Mouse (Mus musculus) megakaryocyte progenitor cell, adult 5-6 weeks (primary cell): Measurements from ENCODE around the gene Ddx41. TPM values are rescaled to one million over a fixed set of nuclear protein-coding genes. Genes with fewer than 3 reads are reported as not detected.
"Not testable (repeated sequence)": the region's sequence is repeated elsewhere in the genome, so short reads cannot be mapped to it uniquely, and the experiment has no call there.

Experiments used
- ATAC-seq: replicated peaks from 2 replicates; pipeline ENCODE4 v1.8.0; 2016; ENCODE audit warnings: mild to moderate bottlenecking, moderate TSS enrichment, inconsistent platforms; ENCODE audit not compliant: poor library complexity
- total RNA-seq, 2 experiments: library from RNA; stranded (forward) in 1 of 2; stranded (reverse) in 1 of 2; fragments of 157-497, 149-512 nt in 1 of 2; fragments of 200-1000 nt in 1 of 2; gene quantifications; 2 replicates each; pipeline versions ENCODE4 v1.2.3 to v1.2.4; 2015 to 2017

Ddx41 gene
- total RNA-seq (2015) (28.0 and 29.1 TPM in 2 replicates), total RNA-seq (2017) (66.9 and 78.0 TPM in 2 replicates)

- ATAC-seq: peak; percentile 93
Measured at GRCm38 (mm10) chr13:55536194-55537175, at the start of gene Ddx41. TSS of gene Ddx41 (minus strand) at chr13:55536658.

- no peak for ATAC-seq
Measured at GRCm38 (mm10) chr13:55578086-55578485, 41.6 kb upstream of the Ddx41 start.

DNA sequence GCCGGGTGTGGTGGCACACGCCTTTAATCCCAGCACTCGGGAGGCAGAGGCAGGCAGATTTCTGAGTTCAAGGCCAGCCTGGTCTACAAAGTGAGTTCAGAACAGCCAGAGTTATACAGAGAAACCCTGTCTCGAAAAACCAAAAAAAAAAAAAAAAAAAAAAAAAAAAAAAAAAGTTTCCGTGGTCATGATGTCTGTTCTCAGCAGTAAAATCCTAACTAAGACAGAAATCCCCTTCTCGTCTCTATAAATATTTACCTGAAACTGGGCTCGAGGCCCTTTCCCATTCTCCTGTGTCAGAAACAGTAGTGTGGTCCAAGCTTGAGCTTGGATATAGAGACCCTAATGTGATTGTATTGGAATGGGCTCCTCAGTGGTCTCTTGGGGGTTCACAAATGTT is 40.4 kb upstream of the Ddx41 start:
- ATAC-seq: not testable (repeated sequence)

- peak; percentile 57; the same call in 1 of the 2 replicates for ATAC-seq
Measured at GRCm38 (mm10) chr13:55575932-55576331, 39.5 kb upstream of the Ddx41 start.

GRCm38 (mm10) chr13:55574321-55574720 is 37.9 kb upstream of the Ddx41 start:
- no peak for ATAC-seq

- no peak for ATAC-seq
Measured at GRCm38 (mm10) chr13:55573432-55573831, 37.0 kb upstream of the Ddx41 start, which contains the start of gene Tmed9. TSS of gene Tmed9 (plus strand) at chr13:55573732.

DNA sequence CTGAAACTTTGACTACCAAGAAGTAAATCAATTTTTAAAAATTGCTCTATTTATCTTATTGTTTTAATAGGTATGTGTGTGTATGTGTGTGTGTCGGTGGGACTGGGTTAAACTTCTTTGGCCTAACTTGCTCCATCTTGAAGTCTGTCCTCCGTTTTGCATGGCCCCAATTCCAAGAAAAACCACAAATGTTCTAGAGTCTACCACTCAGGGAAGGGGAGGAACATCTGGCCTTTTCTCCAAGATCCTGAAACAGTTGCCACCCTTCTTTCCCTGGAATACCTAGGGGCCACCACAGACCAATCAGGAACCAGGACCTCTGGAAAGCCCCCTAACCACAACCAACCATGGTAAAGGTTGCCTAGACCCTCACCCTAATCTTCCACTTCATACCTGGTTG is 35.5 kb upstream of the Ddx41 start:
- ATAC-seq: no peak

DNA sequence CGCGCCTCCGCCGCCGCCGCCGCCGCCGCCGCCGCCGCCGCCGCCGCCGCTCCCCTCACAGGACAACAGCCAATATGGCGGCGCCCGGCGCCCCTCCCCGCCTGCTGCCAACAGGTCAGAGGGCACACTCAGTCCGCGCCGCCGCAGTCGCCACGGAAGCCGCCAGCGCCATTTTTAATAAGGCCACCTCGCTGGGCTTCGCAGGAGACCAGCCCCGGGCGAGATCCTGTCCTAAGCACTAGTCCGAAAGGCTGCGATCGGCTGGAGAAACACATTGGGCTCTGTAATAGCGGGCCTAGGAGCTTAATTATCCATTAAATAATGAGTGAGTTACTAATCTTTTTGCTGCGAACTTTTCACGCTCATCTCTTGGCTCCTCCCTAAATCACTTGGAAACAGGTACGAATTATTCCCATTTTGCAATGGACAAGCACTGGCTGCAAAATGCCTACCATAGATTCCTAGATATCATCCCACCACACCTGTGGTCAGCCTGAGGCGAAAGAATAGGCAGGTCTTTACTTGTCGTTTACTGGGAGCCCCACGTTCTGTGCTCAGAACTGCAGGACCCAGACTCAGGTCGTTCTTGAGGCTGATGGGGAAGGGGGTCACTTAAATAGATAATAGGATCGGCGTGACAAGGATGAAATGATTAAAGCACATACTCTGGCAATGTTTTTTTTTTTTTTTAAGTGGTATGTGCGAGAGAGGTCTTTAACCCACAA is 34.7 kb upstream of the Ddx41 start, which contains the start of gene Fam193b:
Gene Fam193b (minus strand): TSS at position 94 of the 725 bp plus-strand sequence.
- peak; percentile 95 for ATAC-seq

DNA sequence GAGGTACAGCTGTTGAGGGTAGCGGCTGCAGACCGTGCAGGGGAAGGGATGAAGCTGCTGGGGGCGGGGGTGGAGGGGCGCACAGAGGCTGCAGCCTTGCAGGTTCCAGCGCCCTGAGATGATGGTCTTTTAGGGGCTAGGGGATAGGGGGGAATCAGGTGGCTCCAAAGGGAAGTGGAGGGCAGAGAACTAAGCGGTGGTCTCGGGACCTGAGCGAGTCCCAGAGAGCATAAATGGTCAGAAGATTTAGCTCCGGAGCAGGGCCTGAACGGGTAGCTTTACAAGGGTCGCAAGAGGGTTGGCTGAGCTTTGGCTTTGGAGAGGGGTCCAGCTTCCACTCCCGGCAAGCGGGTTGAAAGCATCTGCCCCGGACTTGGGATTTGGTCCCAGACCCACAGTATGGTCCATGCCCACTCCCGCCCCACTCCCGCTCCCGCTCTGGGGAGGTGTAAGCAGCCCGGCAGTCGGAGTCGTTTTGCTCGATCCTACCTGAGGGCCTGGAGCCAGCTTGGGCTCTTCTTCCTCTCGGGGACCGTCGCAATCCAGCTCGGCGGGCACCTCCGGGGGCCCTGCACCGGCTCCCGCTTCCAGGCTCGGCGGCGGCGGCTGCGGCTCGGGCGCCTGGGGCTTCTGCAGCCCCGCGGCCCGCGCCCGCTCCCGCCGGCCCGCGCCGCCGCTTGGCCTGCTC is 34.0 kb upstream of the Ddx41 start:
- no peak; the same call in 1 of the 2 replicates for ATAC-seq

DNA sequence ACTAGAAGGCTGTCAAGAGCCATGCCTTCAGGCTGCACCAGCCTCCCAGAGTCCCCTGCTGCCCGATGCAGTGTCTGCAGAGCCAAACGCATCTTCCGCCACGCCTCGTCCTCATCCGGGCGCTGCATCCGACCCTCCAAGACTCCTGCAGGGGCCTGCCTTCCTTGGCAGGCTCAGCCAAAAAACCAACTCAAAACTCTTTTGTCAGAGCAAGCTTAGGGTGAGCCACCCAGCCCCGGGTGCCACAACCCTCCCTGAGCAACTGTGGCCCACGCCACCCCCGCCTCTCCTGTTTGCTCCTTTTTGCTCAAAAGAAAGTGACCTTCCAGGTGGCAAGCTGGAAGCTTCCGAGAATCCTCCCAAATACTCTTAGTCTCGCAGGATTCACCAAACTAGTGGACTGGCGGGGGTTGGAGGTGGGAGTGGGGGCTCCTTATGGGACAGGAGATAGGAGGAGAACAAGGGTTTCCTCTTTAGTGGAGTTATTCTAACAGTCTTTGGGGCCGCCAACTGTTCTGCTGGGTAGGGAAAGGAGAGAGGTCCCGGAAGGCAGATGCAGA is 33.3 kb upstream of the Ddx41 start:
- ATAC-seq: peak; percentile 21; the same call in 1 of the 2 replicates

- not testable (repeated sequence) for ATAC-seq
Measured at GRCm38 (mm10) chr13:55568524-55568923, 32.1 kb upstream of the Ddx41 start.

DNA sequence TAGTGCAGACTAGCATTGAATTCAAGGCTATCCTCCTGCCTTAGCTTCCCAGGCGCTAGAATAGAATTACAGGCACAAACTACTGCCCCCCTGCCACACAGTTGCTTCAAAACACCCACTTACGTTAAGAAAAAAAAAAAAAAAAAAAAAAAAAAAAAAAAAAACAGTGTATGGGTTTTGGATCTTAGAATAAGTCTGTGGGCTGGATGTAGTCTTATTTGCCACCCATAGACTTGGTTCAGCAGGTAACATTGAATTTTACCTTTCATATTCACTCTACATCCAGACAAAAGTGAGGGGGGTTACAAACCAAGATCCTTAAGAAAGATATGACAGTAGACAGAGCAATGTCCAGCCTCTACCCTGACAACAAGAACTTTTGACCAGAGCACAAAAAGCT is 31.5 kb upstream of the Ddx41 start:
- ATAC-seq: no peak

DNA sequence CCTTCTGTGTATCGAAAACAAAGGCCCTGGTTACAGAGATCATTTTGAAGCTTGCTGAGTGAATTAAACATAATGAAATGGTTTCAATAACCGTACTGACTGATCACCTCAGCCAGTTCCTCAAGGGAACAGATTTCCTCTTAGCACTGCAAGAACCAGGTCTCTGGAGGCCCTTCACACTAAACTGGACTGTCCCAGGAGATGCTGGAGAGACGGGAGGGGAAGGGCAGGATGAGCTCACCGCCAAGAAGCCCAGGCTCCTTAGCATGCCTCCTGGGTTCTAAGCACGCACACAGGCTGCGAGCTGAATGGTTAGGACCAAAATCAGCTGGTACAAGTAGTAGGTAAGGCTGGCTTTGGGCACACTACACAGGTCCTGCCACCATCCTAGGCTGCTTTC is 30.5 kb upstream of the Ddx41 start:
- ATAC-seq: no peak

GRCm38 (mm10) chr13:55563266-55563879 is 26.9 kb upstream of the Ddx41 start:
- ATAC-seq: no peak

GRCm38 (mm10) chr13:55557499-55557898 is 21.0 kb upstream of the Ddx41 start:
- no peak for ATAC-seq

- ATAC-seq: no peak
Measured at GRCm38 (mm10) chr13:55555921-55556320, 19.5 kb upstream of the Ddx41 start.

GRCm38 (mm10) chr13:55549061-55549460 is 12.6 kb upstream of the Ddx41 start:
- ATAC-seq: no peak

DNA sequence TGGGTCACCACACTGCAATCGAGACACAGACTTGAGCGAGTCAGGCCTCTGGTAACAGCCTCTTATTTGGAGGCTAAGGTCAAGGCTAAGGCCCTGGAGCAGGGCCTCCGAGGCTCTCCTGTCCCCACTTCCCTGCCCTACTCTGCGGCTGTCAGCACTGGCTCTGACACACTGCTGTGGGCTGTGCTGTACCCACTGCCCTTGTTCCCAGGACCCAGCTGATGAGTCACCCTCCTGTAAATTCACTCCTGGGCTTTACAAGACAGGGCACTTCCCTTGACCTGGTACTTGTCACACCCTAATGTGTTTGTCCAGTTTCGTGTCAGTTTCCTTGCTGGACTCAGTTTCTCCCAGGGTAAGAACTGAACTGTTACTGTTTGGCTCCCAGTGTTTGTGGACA is 12.0 kb upstream of the Ddx41 start:
- no peak for ATAC-seq

GRCm38 (mm10) chr13:55547916-55548315 is 11.5 kb upstream of the Ddx41 start:
- no peak for ATAC-seq

DNA sequence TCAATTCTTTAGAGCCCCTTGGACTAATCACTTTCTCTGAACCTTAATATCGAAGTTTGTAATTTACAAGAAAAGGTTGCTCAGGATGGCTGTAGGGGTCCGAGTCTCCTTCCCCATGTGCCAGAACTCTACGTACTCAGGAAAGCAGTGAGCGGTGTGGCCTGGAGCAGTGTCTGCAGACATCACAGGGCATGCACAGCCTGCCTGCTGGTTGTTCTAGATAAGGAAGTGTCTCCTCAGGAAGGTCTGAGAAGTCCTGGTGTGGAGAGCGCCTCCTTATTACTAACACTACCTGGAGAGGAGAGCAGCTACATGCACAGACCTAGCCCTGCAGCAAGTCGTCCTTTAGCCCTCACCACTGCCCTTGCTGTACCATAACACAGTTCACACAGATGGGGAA is 8.3 kb upstream of the Ddx41 start:
- ATAC-seq: peak; percentile 84
